Mouse (Mus musculus): ENCODE results near the gene Clec10a. TPM values are rescaled to one million over a fixed set of nuclear protein-coding genes. Genes with fewer than 3 reads are reported as not detected.
A peak's percentile ranks its signal among the peaks of the same experiment; 100 is the strongest.

Gene Clec10a
- total RNA-seq, 2 experiments from 2014 or later, result 4.6 to 5.1 TPM

GRCm38 (mm10) chr11:70185120-70185519, 29.1 kb downstream of the Clec10a start:
- DNase-seq, result no peak

DNA sequence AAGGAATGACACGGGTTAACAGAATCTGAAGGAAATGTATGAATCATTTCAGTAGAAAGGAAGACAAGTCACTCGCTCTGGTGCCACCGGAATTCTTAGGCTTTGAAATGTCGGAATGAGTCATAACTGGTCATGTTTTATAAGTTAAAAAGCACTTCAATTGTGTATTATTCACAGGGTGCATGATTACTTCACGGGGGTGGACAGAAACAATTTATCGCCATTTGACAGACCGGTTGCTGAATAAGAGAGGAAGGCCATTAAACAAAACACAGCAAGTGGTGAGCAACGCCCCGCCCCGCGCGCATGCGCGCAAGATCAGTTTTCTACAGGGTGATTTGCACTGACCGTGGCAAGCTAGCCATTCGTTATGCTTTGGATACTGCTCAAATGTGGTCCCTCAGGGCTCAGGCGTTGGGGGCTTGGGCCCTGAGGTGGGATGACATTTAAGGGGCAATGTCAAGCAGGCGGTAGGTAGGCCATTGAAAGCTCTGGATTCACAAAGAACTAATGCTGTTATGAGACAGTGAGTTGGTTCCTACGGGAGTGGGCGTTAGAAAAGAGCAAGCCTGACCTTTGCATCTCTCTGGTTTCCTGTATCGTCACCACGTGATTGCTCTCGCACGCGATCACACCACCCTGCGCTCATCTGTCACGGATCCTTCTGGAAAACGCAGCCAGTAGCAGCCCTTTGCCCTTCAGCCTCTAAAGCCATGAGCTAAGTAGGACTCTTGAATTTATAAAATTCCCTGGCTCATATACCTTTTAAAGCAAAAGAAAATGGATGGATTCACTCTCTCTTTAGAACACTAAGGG, 33.5 kb downstream of the Clec10a start:
- peak; percentile 78 for DNase-seq

GRCm38 (mm10) chr11:70191188-70191587, 35.2 kb downstream of the Clec10a start:
- DNase-seq, result no peak

DNA sequence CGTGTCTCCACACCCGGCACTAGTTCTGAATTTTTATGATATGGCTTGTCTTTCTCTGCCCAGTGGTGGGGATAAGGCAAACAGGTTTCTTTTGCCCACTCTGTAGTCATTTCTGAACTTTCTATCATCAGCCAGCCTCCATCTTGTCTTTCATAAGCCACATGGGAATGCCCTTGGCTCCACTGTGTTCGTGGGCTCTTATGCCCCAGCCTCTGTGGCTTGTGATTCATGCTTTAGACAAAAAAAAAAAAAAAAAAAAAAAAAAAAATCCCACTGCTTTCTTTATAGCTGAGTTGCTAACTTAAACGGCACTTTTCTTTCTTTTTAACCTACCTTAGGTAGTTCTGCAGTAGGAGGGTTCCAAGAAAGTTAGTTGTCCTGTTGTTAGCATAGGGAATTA, 36.2 kb downstream of the Clec10a start:
- DNase-seq, result no peak

DNA sequence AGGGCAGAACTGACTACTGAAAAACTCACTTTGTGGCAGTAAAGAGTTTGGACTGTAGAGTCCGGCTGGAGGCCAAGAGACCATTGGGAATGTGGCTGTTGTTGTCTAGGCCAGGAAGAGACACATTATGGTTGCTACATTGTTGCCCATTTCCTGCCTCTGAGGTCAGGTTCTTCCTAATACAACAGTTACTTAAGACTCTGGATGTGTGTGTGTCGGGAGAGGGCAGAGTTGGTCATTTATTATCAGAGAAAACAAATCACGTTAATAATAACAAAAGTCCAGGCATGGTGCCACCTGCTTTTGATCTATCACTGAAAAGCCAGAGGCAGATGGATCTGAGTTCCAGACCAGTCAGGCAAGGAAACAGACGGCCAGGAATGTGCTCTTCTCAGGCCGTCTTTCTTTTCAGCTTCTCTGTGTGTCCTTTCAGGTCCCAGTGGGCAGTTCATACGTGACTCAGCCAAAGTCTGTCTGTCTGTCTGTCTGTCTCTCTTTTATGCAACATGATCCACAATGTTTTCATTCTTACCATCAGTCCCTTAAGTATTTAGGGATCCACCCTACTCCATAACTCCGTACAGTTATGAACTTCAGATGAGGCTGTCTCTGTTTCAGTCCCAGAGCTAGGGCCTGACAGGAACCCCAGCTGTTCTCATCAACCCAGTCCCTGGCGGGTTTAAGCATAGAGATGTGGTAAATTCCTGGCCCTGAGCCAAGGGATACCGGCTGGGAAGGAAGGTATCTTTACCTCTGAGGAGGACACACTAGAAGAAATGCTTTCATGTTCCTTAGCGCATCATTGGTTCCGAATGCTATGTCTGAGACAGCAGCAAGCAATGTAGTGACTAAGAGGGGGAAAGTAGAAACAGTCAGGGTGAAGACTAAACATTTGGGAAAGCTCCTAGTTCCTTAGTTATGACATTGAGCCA, 37.6 kb downstream of the Clec10a start:
- DNase-seq, result no peak

DNA sequence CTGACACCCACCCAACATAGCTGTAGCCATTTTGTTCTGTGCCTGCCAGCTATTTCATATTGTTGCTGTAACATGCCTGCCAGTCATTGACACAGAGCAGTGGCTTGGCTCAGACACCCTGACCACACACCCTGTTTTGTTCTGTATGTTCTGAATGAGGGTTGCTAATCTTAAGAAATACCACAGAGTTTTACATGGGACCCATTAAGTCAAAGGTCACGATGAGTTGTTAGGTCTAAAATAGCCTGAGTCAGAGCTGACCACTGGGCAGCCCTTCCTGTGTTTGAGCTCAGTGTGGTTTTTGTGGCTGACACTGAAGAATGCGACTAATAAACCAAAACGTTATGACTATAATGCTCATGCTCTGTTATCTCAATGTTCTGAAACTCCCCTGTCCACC, 42.3 kb downstream of the Clec10a start:
- DNase-seq, result no peak

DNA sequence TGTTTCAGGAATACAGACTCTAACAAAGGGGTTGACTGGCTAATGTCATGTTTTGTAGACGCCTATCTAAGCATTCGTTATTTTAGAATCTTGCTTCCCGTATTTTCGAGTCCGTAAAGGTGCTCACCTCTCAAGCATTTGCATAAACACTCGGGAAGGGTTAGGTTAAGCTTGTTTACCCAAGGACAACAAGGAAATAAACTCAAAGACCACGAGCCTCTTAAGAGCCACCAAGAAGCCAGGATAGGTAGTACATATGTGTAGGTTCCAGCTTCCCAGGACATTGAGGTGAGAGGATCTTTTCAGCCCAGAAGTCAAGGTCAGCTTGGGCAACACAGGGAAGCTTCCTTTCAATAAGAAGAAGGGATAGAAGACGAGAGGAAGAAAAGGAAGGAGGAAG, 43.1 kb downstream of the Clec10a start:
- DNase-seq, result no peak

DNA sequence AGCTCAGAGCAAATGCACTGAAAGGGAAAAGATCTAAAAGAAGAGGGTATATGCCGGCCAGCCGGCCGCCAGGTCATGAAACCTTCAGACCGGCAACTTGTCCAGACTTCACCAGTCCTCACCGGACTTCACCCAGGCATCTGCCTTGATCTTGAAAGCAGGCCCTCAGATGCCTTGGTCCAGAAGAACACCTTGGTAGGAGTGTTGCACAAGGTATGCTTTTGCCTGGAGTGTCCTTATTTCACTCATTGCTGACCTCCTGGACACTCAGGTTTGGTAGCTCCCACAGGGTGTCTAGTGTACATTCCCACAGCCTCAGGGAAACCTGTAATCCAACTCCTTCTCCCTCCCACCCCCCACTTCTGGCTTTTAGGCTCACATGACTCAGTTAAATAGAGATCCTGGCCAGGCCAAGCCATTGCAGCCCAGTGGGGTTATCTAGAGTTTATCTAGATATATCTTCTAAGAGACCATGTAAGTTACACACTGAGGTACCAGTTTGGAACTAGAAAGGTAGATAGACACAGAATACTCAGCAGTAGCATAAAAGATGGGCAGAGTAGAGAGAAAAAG, 44.1 kb downstream of the Clec10a start:
- DNase-seq, result no peak

GRCm38 (mm10) chr11:70201691-70202090, 45.7 kb downstream of the Clec10a start:
- DNase-seq, result peak; percentile 92

- no peak for DNase-seq
Measured at GRCm38 (mm10) chr11:70206801-70207200, 50.8 kb downstream of the Clec10a start.

GRCm38 (mm10) chr11:70207283-70207682, 51.3 kb downstream of the Clec10a start:
- DNase-seq, result no peak

- no peak for DNase-seq
Measured at GRCm38 (mm10) chr11:70208778-70209388, 52.9 kb downstream of the Clec10a start.

DNA sequence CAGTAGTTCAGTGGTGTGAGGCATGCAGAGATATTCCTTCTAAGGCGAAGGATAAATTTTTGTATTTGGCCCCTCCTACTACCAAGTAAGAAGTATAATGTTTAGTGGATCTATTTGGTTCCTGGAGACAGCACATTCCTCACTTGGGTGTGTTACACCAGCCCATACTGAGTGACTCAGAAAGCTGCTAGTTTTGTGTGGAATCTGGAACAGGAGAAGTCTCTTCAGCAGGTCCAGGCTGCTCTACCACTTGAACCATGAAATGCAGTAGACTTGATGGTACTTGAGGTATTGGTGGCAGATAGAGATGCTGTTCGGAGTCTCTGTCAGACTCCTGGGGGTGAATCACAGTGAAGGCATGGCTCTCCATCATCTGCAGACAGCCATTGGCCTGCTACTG, 54.7 kb downstream of the Clec10a start:
- no peak for DNase-seq

DNA sequence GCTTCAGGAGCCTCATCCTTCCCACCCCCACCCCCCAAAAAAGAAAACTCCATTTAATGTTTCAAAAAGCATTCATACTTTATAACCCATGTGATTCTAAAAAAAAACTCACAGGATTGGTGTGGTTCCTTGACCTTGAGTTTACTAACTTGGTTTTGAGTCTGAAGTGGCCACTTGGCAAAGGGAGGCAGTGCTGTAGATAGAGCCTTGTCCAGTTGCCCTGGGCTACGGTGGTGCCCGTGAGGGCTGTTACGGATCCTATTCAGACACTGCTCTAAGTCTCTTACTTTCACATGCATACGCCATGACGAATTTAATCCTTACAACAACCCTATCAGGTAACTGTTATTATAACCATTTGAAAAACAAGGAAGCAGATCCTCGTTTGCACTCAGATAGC, 56.0 kb downstream of the Clec10a start:
- DNase-seq, result no peak

DNA sequence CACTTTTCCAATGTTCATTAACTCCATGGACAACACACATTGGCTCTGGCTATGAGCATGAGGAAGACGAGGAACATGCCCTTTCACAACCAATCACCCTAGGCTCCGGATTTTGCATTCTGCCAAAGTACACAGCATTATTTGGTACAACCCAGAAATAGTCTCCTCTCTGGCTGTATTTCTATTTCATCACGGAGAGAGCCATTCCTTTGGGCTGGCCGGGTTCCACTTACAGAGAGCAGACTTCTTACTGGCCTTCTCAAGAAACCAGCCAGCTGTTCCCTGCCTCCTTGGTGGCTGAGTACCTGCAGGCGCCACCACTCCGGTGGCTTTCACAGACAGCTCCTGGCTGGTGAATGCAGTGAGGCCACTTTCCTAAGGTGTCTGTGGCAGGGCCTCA, 56.4 kb downstream of the Clec10a start, which contains the start of gene Slc16a11:
Gene Slc16a11, plus strand, starts transcription at position 330 of the 400 bp plus-strand sequence.
- DNase-seq, result no peak

DNA sequence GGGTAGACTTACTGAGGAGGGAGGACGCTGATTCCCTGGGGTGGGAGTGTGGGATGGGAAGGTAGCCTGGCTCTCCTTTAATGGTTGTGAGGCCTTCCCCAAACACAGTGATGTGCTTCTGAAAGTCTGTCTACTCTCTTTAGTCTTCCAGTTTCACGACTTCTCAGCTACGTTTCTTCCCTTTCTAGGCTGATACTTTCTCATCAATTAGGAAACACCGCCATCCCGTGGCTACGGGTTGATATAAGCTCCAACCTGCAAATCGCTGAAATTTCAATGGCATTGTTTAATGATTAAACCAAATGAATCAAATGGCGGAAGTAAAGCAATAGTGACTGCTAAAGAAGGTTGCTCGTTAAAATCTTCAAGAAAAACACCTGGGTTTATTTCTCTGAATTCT, 56.9 kb downstream of the Clec10a start:
- DNase-seq, result peak; percentile 81

GRCm38 (mm10) chr11:70213736-70214135, 57.7 kb downstream of the Clec10a start:
- no peak for DNase-seq

- DNase-seq, result peak; percentile 56
Measured at GRCm38 (mm10) chr11:70214191-70214855, 58.3 kb downstream of the Clec10a start.

GRCm38 (mm10) chr11:70214856-70215209, 58.8 kb downstream of the Clec10a start:
- DNase-seq, result no peak

GRCm38 (mm10) chr11:70215301-70215700, 59.3 kb downstream of the Clec10a start:
- no peak for DNase-seq

DNA sequence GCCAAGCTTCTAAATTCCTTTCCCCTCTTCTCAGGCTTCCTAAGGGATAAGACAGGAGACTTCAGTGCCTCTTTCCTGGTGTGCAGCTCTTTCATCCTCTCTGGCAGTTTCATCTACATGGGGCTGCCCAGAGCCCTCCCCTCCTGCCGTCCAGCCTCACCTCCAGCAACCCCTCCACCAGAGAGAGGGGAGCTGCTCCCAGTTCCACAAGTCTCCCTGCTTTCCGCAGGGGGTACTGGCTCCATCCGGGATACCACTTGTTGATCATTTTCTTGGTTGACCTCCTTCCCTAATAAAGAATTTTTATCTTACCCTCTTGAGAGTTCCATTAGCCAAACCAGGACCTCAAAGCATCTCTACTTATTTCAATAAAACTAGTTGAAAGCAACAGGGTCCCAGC, 60.1 kb downstream of the Clec10a start:
- DNase-seq, result no peak

DNA sequence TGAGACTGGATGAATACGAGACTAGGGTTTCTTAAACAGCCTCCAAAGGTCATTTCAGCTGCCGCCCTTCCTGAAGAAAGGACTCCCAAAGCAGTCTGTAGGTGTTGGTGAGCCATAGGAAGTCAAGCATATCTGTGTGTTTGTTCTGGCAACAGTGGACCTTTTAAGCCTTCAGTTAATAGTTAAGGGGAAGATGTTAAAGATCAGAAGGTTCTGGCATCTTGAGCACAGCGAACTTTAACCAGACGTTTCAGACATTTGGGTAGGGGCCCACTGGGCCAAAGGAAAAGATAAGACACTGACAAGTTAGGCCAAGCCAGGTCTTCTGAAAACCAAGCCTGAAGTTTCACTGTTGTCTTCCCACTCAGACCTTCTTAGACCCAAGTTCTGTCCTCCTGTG, 62.0 kb downstream of the Clec10a start:
- DNase-seq, result no peak

Measured in adrenal gland, postnatal 10 days (tissue).